Mouse (Mus musculus) stomach, postnatal 0 days (tissue): ENCODE data around the gene Cbs. TPM values are rescaled to one million over a fixed set of nuclear protein-coding genes. Genes with fewer than 3 reads are reported as not detected.

Experiments
- ATAC-seq: fragments of 200-750 bp; cut with Nextera tagmentation; 2 replicates; pipeline ENCODE4 v1.8.0; 2017; ENCODE audit not compliant: low FRiP score, low TSS enrichment
- DNase-seq: peaks from one replicate; pipeline ENCODE4 v3.0.0-alpha.2; 2016; ENCODE audit warnings: low spot score
- H3K27ac ChIP-seq: fragments of 300-500 bp; sonication (generic); replicated peaks from 2 replicates; pipeline ENCODE4 v1.5.1; 2014; ENCODE audit warnings: mild to moderate bottlenecking, control low read depth
- H3K27me3 ChIP-seq: fragments of 300-500 bp; sonication (generic); 2 replicates; pipeline ENCODE4 v1.6.1; 2014; ENCODE audit warnings: low read length; ENCODE audit not compliant: control insufficient read depth, insufficient read depth
- H3K36me3 ChIP-seq: fragments of 300-500 bp; sonication (generic); 2 replicates; pipeline ENCODE4 v1.6.1; 2014; ENCODE audit warnings: low read length, mixed read lengths; ENCODE audit not compliant: control insufficient read depth, insufficient read depth
- H3K4me1 ChIP-seq: fragments of 300-500 bp; sonication (generic); replicated peaks from 2 replicates; pipeline ENCODE4 v1.6.1; 2014; ENCODE audit warnings: antibody characterized with exemption; ENCODE audit not compliant: control insufficient read depth, insufficient read depth
- H3K4me2 ChIP-seq: fragments of 300-500 bp; sonication (generic); replicated peaks from 2 replicates; pipeline ENCODE4 v1.6.1; 2014; ENCODE audit warnings: low read depth, mild to moderate bottlenecking, control low read depth, moderate library complexity
- H3K4me3 ChIP-seq: fragments of 300-500 bp; sonication (generic); 2 replicates; pipeline ENCODE4 v1.5.1; 2014; ENCODE audit warnings: low read depth, low read length, control low read depth
- H3K9ac ChIP-seq: fragments of 300-500 bp; sonication (generic); 2 replicates; pipeline ENCODE4 v1.6.1; 2014; ENCODE audit warnings: mild to moderate bottlenecking, low read length, control low read depth, mixed read lengths
- H3K9me3 ChIP-seq: fragments of 300-500 bp; sonication (generic); 2 replicates; pipeline ENCODE4 v1.6.1; 2016; ENCODE audit warnings: low read length; ENCODE audit not compliant: control insufficient read depth
- CTCF ChIP-seq: IDR thresholded peaks from 2 replicates; pipeline ENCODE4 v1.5.1; 2016; ENCODE audit warnings: antibody characterized with exemption, low read depth, mild to moderate bottlenecking, moderate library complexity
- EP300 ChIP-seq: optimal IDR thresholded peaks from 2 replicates; pipeline ENCODE3; 2016; ENCODE audit warnings: antibody characterized with exemption
- WGBS: fragments of 180-500 bp; shearing (Covaris S2); extraction: QIAGEN DNeasy Blood & Tissue Kit; methylation state at CpG from one replicate; pipeline ENCODE4 v1.1.7; 2014; 5-methylcytosine and 5-hydroxymethylcytosine counted together
- polyA plus RNA-seq: library from polyadenylated mRNA; unstranded; fragments of >200 nt; fragmentation: Nextera tagmentation; extraction: Ambion mirVana; gene quantifications from 2 replicates; pipeline ENCODE4 v1.2.1, GENCODE M21; 2015

Gene Cbs
- polyA plus RNA-seq, 1 experiment from 2014 or later = 1.2 TPM

DNA sequence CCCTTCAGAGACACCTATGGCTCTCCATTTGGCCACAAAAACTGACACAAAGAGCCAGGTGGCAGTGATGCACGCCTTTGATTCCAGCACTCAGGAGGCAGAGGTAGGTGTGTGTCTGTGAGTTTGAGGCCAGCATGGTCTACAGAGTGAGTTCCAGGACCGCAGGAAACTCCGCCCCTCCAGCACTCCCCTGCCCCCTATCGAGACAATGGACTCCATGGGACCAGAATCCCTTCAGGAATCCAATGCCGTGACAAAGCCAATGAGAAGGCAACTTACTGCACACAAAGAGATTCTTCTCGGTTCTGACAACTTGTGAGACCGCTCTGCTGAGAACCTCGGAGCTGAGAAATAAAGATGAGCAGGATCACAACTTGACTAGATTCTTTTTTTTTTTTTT, 5.3 kb upstream of the Cbs start:
- Histone ChIP-seq H3K4me2 (no peak overlapping the region), H3K4me3 (no peak overlapping the region), H3K9ac (no peak overlapping the region), H3K27ac (no peak overlapping the region), H3K4me1 (no peaks in the 10 kb centered on the region), H3K9me3 (no peaks in the 10 kb centered on the region), H3K27me3 (no peaks in the 10 kb centered on the region), H3K36me3 (peaks cover 3% of the 10 kb centered on the region)
- DNase-seq = no peak
- no peak for ATAC-seq
- TF ChIP-seq CTCF (no peak), EP300 (no peak)
- WGBS = 47% methylated on average over 8 of the region's 8 CpGs

DNA sequence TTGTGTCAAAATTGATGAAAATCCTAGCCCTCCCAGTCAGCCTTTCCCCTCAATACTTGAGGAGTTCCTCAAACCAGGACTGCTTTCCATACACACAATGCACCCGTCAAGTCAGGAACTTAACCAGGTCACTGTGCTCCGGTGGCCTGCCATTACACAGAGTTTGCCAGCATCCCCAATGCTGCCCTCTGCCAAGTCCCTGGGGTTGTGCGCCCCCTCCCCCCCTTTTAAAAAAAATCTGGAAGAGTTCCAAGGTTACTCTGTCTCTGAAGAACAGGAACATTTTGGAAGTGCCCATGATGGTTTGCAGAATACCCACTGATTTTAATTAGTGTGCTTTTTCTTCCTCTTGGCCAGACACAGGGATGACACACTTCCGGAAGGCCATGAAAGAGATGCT, 2.6 kb upstream of the Cbs start:
- no peaks in the 10 kb centered on the region for H3K9me3 ChIP-seq
- H3K4me2 ChIP-seq = no peak overlapping the region
- H3K27me3 ChIP-seq = no peaks in the 10 kb centered on the region
- H3K9ac ChIP-seq = no peak overlapping the region
- ATAC-seq (no peak), DNase-seq (no peak)
- H3K36me3 ChIP-seq = no peaks in the 10 kb centered on the region
- H3K27ac ChIP-seq = no peak overlapping the region
- 60% methylated on average over 4 of the region's 4 CpGs for WGBS
- TF ChIP-seq EP300 = no peak
- no peak for TF ChIP-seq CTCF
- H3K4me3 ChIP-seq = no peak overlapping the region
- peaks cover 6% of the 10 kb centered on the region; the same call in 1 of the 2 replicates for H3K4me1 ChIP-seq

DNA sequence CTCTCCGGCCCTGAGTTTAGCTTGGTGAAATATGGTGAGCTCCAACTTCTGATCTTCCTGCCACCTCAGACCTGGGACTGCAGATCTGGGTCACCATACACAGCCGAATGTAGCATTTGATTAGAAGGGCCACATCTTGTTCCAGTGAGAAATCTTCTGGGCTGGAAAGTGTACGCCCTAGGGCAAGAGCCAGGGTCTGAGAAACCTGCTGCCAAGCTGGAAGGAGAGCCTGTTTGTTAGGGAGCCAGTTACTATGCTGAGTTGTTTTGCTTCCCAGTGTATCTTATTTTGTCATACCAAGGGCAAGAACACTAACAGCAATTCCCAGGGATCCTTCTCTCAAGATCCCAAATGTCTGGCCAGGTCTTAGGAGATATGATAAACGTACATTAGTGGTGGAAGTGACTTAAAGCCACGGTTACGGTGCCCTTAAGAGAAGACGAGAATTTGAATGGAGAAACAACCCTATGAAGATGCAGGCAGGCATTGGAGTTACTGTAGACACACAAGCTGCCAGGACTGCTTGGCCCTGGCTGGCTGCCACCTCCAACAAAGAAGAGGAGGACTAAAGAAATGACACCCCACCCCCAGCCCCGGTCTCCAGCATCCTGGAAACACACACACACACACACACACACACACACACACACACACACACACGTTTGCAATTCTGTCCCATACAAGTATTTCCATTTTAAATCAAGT, 980 bp upstream of the Cbs start:
- no peak overlapping the region for H3K4me3 ChIP-seq
- H3K36me3 ChIP-seq = no peaks in the 10 kb centered on the region
- no peak for ATAC-seq
- H3K9ac ChIP-seq = no peak overlapping the region
- no peak for DNase-seq
- H3K27me3 ChIP-seq = no peaks in the 10 kb centered on the region
- peak overlapping the region; percentile 1; the same call in 1 of the 2 replicates for H3K4me2 ChIP-seq
- no peak for TF ChIP-seq CTCF
- no peak overlapping the region for H3K27ac ChIP-seq
- peaks cover 6% of the 10 kb centered on the region; the same call in 1 of the 2 replicates for H3K4me1 ChIP-seq
- 57% methylated on average over 9 of the region's 9 CpGs for WGBS
- no peaks in the 10 kb centered on the region for H3K9me3 ChIP-seq

DNA sequence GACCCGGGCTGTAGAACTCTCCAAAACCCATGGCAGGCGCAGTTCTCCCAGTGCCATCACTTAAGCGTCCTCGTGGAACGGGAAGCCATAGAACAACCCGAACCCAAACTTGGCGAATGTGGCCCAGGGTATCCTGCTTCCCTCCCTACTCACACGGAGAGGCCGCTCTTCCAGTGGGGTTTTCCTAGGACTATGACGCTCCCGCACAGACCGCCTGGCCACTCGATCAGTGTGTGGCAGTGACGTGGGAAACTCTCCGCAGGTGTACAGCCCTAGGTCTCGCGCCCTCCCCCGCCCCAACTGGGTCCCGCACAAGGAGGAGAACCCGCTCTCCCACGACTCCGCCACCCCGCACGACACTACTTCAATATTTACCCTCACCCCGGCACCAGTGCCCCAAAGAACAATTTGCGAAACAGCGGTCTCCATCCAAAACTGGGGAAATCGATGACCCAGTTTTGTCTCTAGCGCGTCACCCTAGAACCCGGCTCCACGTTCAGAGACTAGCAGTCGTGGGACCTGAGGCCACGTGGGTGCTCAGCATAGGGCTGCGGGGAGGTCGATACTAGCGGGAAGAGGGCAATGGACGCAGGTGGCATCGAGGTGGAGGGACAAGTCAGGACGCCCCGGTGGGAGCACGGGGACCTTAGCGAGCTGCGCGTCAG, 629 bp downstream of the Cbs start:
- Histone ChIP-seq H3K4me2 (peak overlapping the region; percentile 87), H3K9me3 (no peaks in the 10 kb centered on the region), H3K4me1 (peaks cover 6% of the 10 kb centered on the region; the same call in 1 of the 2 replicates), H3K9ac (peak overlapping the region; percentile 48), H3K36me3 (no peaks in the 10 kb centered on the region), H3K27ac (no peak overlapping the region), H3K4me3 (peak overlapping the region; percentile 47), H3K27me3 (no peaks in the 10 kb centered on the region)
- DNase-seq = peak; percentile 25
- TF ChIP-seq CTCF (no peak), EP300 (no peak)
- 4% methylated on average over 45 of the region's 45 CpGs for WGBS
- ATAC-seq = no peak

DNA sequence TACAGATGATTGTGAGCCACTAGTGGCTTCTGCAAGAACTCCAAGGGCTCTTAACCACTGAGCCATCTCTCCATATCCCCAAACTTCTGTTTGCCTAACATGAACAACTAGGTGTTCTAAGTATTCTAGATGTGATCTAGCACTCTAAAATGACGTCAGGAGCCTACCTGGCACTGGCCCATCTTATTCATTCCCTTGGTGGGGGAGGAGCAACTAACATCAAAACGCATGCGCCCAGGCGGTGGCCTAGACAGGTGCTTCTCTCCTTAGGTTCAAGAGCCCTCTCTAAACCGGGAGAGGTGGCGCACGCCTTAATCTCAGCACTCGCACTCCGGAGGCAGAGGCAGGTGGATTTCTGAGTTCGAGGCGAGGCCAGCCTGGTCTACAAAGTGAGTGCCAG, 1.3 kb downstream of the Cbs start:
- H3K36me3 ChIP-seq = no peaks in the 10 kb centered on the region
- ATAC-seq (no peak), DNase-seq (no peak)
- no peak for TF ChIP-seq EP300
- TF ChIP-seq CTCF = no peak
- H3K9me3 ChIP-seq = no peaks in the 10 kb centered on the region
- 62% methylated on average over 11 of the region's 11 CpGs for WGBS
- 0 out of 2 replicates have a peak overlapping the region, but pooled peaks have one; percentile 87 for H3K4me2 ChIP-seq
- no peaks in the 10 kb centered on the region for H3K27me3 ChIP-seq
- H3K27ac ChIP-seq = no peak overlapping the region
- no peak overlapping the region for H3K9ac ChIP-seq
- H3K4me3 ChIP-seq = no peak overlapping the region
- H3K4me1 ChIP-seq = peaks cover 6% of the 10 kb centered on the region; the same call in 1 of the 2 replicates

DNA sequence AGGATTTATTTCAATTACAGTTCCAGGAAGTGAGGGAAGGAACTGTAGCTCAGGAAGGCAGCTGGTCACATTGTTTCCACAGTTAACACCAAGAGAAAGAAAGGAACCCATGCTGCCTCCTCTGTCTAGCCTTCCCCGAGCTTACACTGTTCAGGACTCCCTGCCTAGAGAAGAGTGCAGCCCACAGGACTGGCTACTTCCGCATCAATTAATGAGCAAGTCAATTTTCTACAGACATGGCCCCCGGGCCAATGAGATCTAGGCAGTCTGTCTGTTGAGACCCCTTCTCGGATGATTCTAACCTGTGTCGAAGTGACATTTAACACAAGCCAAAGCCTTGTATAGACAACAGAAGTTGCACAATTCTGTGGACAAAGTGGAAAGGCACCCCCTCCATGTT, 2.1 kb downstream of the Cbs start:
- ATAC-seq (no peak), DNase-seq (no peak)
- TF ChIP-seq CTCF (no peak), EP300 (no peak)
- Histone ChIP-seq H3K9me3 (no peaks in the 10 kb centered on the region), H3K36me3 (no peaks in the 10 kb centered on the region), H3K4me2 (no peak overlapping the region), H3K4me3 (no peak overlapping the region), H3K4me1 (peaks cover 6% of the 10 kb centered on the region; the same call in 1 of the 2 replicates), H3K9ac (no peak overlapping the region), H3K27me3 (no peaks in the 10 kb centered on the region), H3K27ac (no peak overlapping the region)
- WGBS = 79% methylated on average over 5 of the region's 5 CpGs
